Mouse (Mus musculus) E14TG2a.4 (cell line): ENCODE measurements around the gene Nck1.

Experiments used
- CTCF ChIP-seq: conservative IDR thresholded peaks from 2 replicates; pipeline ENCODE4 v1.5.1; 2014; ENCODE audit warnings: low read length
- NANOG ChIP-seq: IDR thresholded peaks from 2 replicates; pipeline ENCODE4 v1.6.1; 2014; ENCODE audit warnings: borderline replicate concordance, low read length, mixed read lengths

GRCm38 (mm10) chr9:100467653-100468052 lies 78.3 kb downstream of the Nck1 start:
- TF ChIP-seq NANOG (no peak), CTCF (no peak)
